Mouse (Mus musculus): ENCODE results near the gene Pigk.

- TF ChIP-seq POLR2A (IDR thresholded peaks at IDR 0.05; ENCODE audit: insufficient read depth, low read depth, low read length) = no peak
- no peak for TF ChIP-seq CTCF (IDR thresholded peaks at IDR 0.05)
Observed at GRCm38 (mm10) chr3:152856095-152856494, 142.2 kb downstream of the Pigk start.

Measured in heart, adult 2 months (tissue).